Mouse (Mus musculus): ENCODE data around the gene Thyn1.

The Thyn1 gene

DNA sequence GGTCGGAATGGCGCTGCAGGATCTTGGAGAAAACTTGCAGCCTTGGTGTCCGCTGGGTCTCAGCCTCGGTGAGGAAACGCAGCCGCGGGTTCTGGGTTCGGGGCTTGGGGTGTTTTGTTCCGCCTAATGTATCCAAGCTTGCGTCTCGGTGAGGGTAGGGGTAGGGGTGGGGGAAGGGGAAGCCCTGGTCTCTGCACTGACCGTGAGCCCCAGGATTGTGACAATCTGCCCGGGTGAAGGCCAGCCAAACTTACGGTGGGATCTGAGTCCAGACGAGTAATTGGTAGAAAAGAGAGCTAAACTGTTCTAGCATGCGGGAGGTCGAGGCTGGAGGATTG, 31.2 kb downstream of the Thyn1 start:
- DNase-seq: no peak

DNA sequence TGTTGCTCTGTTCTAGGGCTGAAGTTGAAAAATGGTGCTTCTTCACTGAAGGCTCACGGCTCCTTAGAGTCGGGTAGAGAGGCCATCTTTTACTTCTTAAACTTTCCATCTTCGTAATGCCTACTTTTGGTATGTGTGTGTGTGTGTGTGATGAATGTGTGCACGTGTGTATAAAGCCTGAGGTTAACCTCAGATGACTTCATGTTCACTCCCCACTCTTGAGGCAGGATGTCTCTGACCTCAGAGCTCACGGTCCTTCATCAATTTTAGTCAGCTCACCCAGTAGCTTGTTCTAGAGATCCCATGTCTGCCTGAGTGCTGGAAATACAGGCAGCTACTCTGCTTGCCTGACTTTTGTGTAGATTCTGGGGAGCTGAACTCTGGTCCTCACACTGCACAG, 44.4 kb downstream of the Thyn1 start:
- no peak for DNase-seq

DNA sequence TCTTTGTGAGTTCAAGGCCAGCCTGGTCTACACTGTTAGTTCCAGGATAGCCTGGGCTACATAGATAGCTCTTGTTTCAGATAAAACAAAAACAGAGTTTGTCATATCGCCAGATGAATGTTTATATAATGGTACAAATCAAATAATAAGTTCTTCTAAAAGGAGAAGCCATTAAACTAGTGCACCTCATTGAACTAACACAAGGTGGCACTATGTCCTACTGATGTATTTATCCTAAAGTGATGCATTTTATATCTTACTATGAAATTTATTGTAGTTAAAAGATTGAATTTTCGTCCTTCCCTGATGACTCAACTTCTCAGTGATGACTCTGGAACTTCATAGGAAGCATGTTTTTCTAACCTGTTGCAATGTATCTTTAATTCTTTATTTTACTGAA, 50.0 kb downstream of the Thyn1 start:
- DNase-seq: no peak

Data from lung, postnatal 36 days (tissue).